In the genomic region with DNA sequence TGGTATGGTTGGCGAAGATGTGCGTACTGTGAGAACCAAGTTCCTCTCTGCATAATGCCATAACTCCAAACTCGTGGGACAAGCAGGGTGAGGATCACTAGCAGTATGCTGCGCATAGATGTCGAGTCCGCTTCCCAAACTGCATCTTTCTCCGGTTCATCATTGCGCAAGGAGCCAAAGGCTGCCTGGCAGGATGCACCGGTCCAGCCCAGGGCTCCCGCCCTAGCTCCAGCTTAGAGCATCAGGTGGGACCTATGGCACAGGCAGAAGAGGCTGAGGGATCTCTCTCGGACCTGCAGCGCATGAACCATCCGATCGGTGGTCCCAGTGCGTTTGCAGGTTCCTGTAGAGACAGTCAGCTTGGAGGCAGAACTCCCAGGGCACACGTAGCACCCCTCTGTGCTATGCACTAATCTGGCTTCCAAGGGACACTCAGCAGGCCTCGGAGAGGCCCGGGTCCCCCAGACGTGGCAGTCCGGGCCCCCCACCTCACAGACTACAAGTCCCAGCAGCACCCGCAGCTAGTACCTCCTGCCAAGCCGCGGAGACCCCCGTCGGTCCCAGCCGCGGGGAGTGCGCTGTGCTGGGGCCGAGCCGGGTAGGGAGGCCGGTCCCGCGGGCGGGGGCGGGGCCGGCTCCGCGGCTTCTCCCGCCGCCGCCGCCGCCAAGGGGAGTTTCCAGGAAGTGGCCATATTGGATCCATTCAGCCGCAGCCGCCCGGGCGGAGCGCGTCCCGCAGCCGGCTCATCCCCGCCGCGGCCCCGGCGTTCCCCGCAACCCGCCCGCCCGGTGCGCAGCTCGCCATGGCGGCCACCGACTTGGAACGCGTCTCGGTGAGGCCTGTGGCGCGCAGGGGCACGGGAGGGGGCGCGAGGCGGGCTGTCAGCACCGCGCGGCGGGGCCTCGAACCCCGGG, we compare ENCODE assay signal across 8 mouse cellular contexts. TPM values are rescaled to one million over a fixed set of nuclear protein-coding genes. Genes with fewer than 3 reads are reported as not detected.
A peak's percentile ranks its signal among the peaks of the same experiment; 100 is the strongest.
DNase-seq lines count a peak whose midpoint lies in the region; ATAC-seq and TF ChIP-seq lines count a peak whose summit lies in the region.

TSS of gene Sept8 (plus strand) at position 51 of the 915 bp plus-strand sequence.

- TF ChIP-seq RAD21 in MEL (IDR thresholded peaks at IDR 0.05; ENCODE audit: low read depth, low read length) = no peak

- peak in 1 of 2 experiments; percentile 38; a peak in 1 of 4 replicates for TF ChIP-seq EP300 in MEL (IDR thresholded peaks at IDR 0.05; ENCODE audit: low read depth in 1 of 2, low read length in 2 of 2)
- no peak for TF ChIP-seq EP300 in heart, postnatal 0 days (IDR thresholded peaks at IDR 0.05; ENCODE audit: low read depth)

- H3K4me1 ChIP-seq in MEL (ENCODE audit: control insufficient read depth in 1 of 2, insufficient read depth in 2 of 2, low read length in 2 of 2) = peaks cover 27 to 45% of the 10 kb centered on the region in 2 experiments
- H3K4me1 ChIP-seq in forebrain, embryonic 13.5 days = peaks cover 43% of the 10 kb centered on the region
- H3K4me1 ChIP-seq in heart, postnatal 0 days (ENCODE audit: control insufficient read depth, insufficient read depth) = peaks cover 35% of the 10 kb centered on the region
- H3K4me1 ChIP-seq in lung, adult 2 months (ENCODE audit: control insufficient read depth, insufficient read depth, low read length) = peaks cover 10% of the 10 kb centered on the region

- no peaks in the 10 kb centered on the region for H3K27me3 ChIP-seq in MEL (ENCODE audit: control insufficient read depth in 1 of 2, insufficient read depth in 2 of 2, low read length in 2 of 2)
- no peaks in the 10 kb centered on the region; the same call in 1 of the 2 replicates for H3K27me3 ChIP-seq in forebrain, embryonic 13.5 days
- no peaks in the 10 kb centered on the region for H3K27me3 ChIP-seq in heart, postnatal 0 days (ENCODE audit: control insufficient read depth, insufficient read depth, low read length)

- H3K36me3 ChIP-seq in MEL (ENCODE audit: control insufficient read depth in 1 of 2, insufficient read depth in 2 of 2, low read length in 2 of 2) = peaks cover 6 to 47% of the 10 kb centered on the region in 2 experiments
- H3K36me3 ChIP-seq in forebrain, embryonic 13.5 days (ENCODE audit: poor library complexity, severe bottlenecking) = no peaks in the 10 kb centered on the region
- no peaks in the 10 kb centered on the region for H3K36me3 ChIP-seq in heart, postnatal 0 days (replicated peaks; ENCODE audit: control insufficient read depth, insufficient read depth, low read length)

- peak; percentile 10 to 64; a peak in 2 of 4 replicates for TF ChIP-seq POLR2A in MEL (IDR thresholded peaks at IDR 0.05; ENCODE audit: control insufficient read depth in 1 of 2, insufficient read depth in 1 of 2, low read depth in 1 of 2, low read length in 2 of 2, poor library complexity in 1 of 2)
- 0 out of 2 replicates have a peak, but pooled peaks have one; percentile 25 for TF ChIP-seq POLR2A in lung, adult 2 months (IDR thresholded peaks at IDR 0.05; ENCODE audit: borderline replicate concordance, extremely low read depth, low read depth, low read length)

- peak within 1 kb of the TSS; percentile 80 for H3K4me2 ChIP-seq in forebrain, embryonic 13.5 days
- H3K4me2 ChIP-seq in heart, postnatal 0 days (ENCODE audit: low read depth, low read length) = peak within 1 kb of the TSS; percentile 80

- peak within 1 kb of the TSS; percentile 70 to 75 for H3K4me3 ChIP-seq in MEL (ENCODE audit: control insufficient read depth in 1 of 2, insufficient read depth in 1 of 2, low read depth in 2 of 2, low read length in 2 of 2)
- H3K4me3 ChIP-seq in forebrain, embryonic 13.5 days = peak within 1 kb of the TSS; percentile 59
- peak within 1 kb of the TSS; percentile 82 for H3K4me3 ChIP-seq in heart, postnatal 0 days (ENCODE audit: low read depth, low read length)
- peak within 1 kb of the TSS; percentile 89 for H3K4me3 ChIP-seq in lung, adult 2 months (replicated peaks; ENCODE audit: extremely low read depth, low read depth, low read length)

- 7% methylated on average over 52 of the region's 79 CpGs for WGBS in forebrain, embryonic 13.5 days
- 6% methylated on average over 71 of the region's 79 CpGs for WGBS in heart, postnatal 0 days
- WGBS in large intestine, adult 2 months = 7% methylated on average over 72 of the region's 79 CpGs
- 7% methylated on average over 79 of the region's 79 CpGs for WGBS in lung, adult 2 months

- peaks cover 50% of the 10 kb centered on the region for H3K79me2 ChIP-seq in MEL (ENCODE audit: control insufficient read depth, insufficient read depth, low read length, poor library complexity)

- DNase-seq in MEL (ENCODE audit: low read depth, low spot score) = peak; percentile 81
- DNase-seq in c-Kit-positive CD71-positive TER-119-positive erythroid progenitor cells, embryonic 14.5 days (ENCODE audit: low spot score) = peak; percentile 59
- peak; percentile 58 for DNase-seq in heart, postnatal 0 days (ENCODE audit: low spot score)
- peak; percentile 16 for DNase-seq in large intestine, adult 2 months (ENCODE audit: low read depth, low spot score)
- DNase-seq in lung, adult 2 months = peak; percentile 67
- peak; percentile 15 to 33 for DNase-seq in thymus, postnatal 10 days (ENCODE audit: low spot score in 2 of 2)

- H3K9me3 ChIP-seq in MEL (replicated peaks; ENCODE audit: insufficient read depth, low read length) = no peaks in the 10 kb centered on the region
- no peaks in the 10 kb centered on the region for H3K9me3 ChIP-seq in forebrain, embryonic 13.5 days (replicated peaks)
- H3K9me3 ChIP-seq in heart, postnatal 0 days (replicated peaks; ENCODE audit: control insufficient read depth, low read length) = no peaks in the 10 kb centered on the region

- ATAC-seq in forebrain, embryonic 13.5 days = peak; percentile 91
- ATAC-seq in heart, postnatal 0 days (ENCODE audit: insufficient read depth, low read depth) = peak; percentile 61
- 0 out of 2 replicates have a peak, but pooled peaks have one; percentile 7 for ATAC-seq in neutrophil, adult 5-6 weeks (ENCODE audit: extremely low read depth, insufficient number of reproducible peaks, low FRiP score, poor library complexity, severe bottlenecking)

- H3K27ac ChIP-seq in MEL (ENCODE audit: control insufficient read depth, low read depth, low read length) = peak within 1 kb of the TSS; percentile 98
- peak within 1 kb of the TSS; percentile 11; the same call in 1 of the 2 replicates for H3K27ac ChIP-seq in forebrain, embryonic 13.5 days
- peak within 1 kb of the TSS; percentile 86 for H3K27ac ChIP-seq in heart, postnatal 0 days (ENCODE audit: low read depth)

- peak within 1 kb of the TSS; percentile 95 for H3K9ac ChIP-seq in MEL (ENCODE audit: control insufficient read depth, low read depth, low read length, poor library complexity, severe bottlenecking)
- H3K9ac ChIP-seq in forebrain, embryonic 13.5 days = peak within 1 kb of the TSS; percentile 76
- peak within 1 kb of the TSS; percentile 80 for H3K9ac ChIP-seq in heart, postnatal 0 days (replicated peaks; ENCODE audit: low read depth, low read length)

- no peak for TF ChIP-seq CTCF in MEL (IDR thresholded peaks at IDR 0.05 in 2 of 3, conservative IDR thresholded peaks at IDR 0.05 in 1 of 3; ENCODE audit: control insufficient read depth in 1 of 3, insufficient read depth in 1 of 3, low read depth in 2 of 3, low read length in 3 of 3, poor library complexity in 1 of 3, severe bottlenecking in 1 of 3)
- no peak for TF ChIP-seq CTCF in heart, postnatal 0 days (IDR thresholded peaks at IDR 0.05; ENCODE audit: low read depth)
- TF ChIP-seq CTCF in lung, adult 2 months (IDR thresholded peaks at IDR 0.05; ENCODE audit: insufficient read depth, low read length) = no peak

TF ChIP-seq in MEL, 35 proteins besides CTCF, POLR2A, EP300 and RAD21 (continues in another document):
- TF ChIP-seq BHLHE40 (IDR thresholded peaks at IDR 0.05; ENCODE audit: borderline replicate concordance, low read depth, low read length) = no peak
- TF ChIP-seq CHD2 (IDR thresholded peaks at IDR 0.05; ENCODE audit: low read length) = no peak
- peak; percentile 79 for TF ChIP-seq ELF1 (IDR thresholded peaks at IDR 0.05; ENCODE audit: low read depth, low read length)
- TF ChIP-seq TCF12 (IDR thresholded peaks at IDR 0.05; ENCODE audit: low read depth, low read length) = peak; percentile 18
- TF ChIP-seq GATA1 (IDR thresholded peaks at IDR 0.05; ENCODE audit: low read depth, low read length) = no peak
- peak; percentile 79 for TF ChIP-seq ZMIZ1 (IDR thresholded peaks at IDR 0.05; ENCODE audit: low read depth, low read length)
- peak; percentile 69; the same call in 1 of the 2 replicates for TF ChIP-seq NELFE (IDR thresholded peaks at IDR 0.05; ENCODE audit: low read depth, low read length)
- TF ChIP-seq CHD1 (IDR thresholded peaks at IDR 0.05; ENCODE audit: low read depth, low read length) = peak; percentile 91
- TF ChIP-seq TBP (IDR thresholded peaks at IDR 0.05; ENCODE audit: low read depth, low read length) = no peak
- TF ChIP-seq ZC3H11A (IDR thresholded peaks at IDR 0.05; ENCODE audit: low read depth, low read length) = no peak
- no peak for TF ChIP-seq MEF2A (IDR thresholded peaks at IDR 0.05; ENCODE audit: extremely low read depth, insufficient replicate concordance, low read depth, low read length, poor library complexity, severe bottlenecking)
- TF ChIP-seq ZNF384 (IDR thresholded peaks at IDR 0.05; ENCODE audit: low read depth, low read length) = no peak; the same call in 1 of the 2 replicates
- TF ChIP-seq E2F4 (IDR thresholded peaks at IDR 0.05; ENCODE audit: borderline replicate concordance, low read depth, low read length) = peak; percentile 65; the same call in 1 of the 2 replicates
- no peak for TF ChIP-seq USF2 (IDR thresholded peaks at IDR 0.05; ENCODE audit: borderline replicate concordance in 1 of 2, insufficient read depth in 1 of 2, low read depth in 1 of 2, low read length in 2 of 2)
- TF ChIP-seq JUND (IDR thresholded peaks at IDR 0.05; ENCODE audit: low read depth, low read length) = no peak
- peak; percentile 82; the same call in 1 of the 2 replicates for TF ChIP-seq UBTF (IDR thresholded peaks at IDR 0.05; ENCODE audit: borderline replicate concordance, insufficient read depth, low read depth, low read length)
- TF ChIP-seq USF1 (IDR thresholded peaks at IDR 0.05; ENCODE audit: low read depth, low read length) = 0 out of 2 replicates have a peak, but pooled peaks have one; percentile 11

RNA-seq across cellular contexts. Expression of gene Sept8, which starts in this region (rescaled TPM):
- total RNA-seq in MEL (2012; rRNA removed) = 199 and 278 TPM in 2 replicates
- 100 to 1,000 TPM; 196 to 294 TPM for polyA plus RNA-seq in MEL (2012; ENCODE audit: insufficient read depth in 1 of 2, insufficient read length in 2 of 2, low read depth in 1 of 2, low replicate concordance in 2 of 2, missing spikeins in 1 of 2)
- 17.1 and 17.9 TPM in 2 replicates for polyA plus RNA-seq in forebrain, embryonic 13.5 days (2015; fragmentation: Nextera tagmentation; extraction: Ambion mirVana)
- total RNA-seq in heart, postnatal 0 days (2014; rRNA removed; ENCODE audit: low replicate concordance) = 47.1 and 55.8 TPM in 2 replicates
- 10.3 and 11.5 TPM in 2 replicates for polyA plus RNA-seq in heart, postnatal 0 days (2015; fragmentation: Nextera tagmentation; extraction: Ambion mirVana)
- 15.1 and 16.0 TPM in 2 replicates for polyA plus RNA-seq in large intestine, adult 2 months (2012; rRNA removed)
- polyA plus RNA-seq in lung, adult 2 months (2012; rRNA removed) = 40.8 and 49.5 TPM in 2 replicates
- total RNA-seq in neutrophil, adult 5-6 weeks (2017) = 0.47 and 0.86 TPM in 2 replicates

Comparison
In these comparisons a context has a peak if more than half of its experiments do, and no peak if none do; other contexts are left out.
1. Peak in every context shown above with its lines: DNase-seq, ATAC-seq, H3K4me3 ChIP-seq and H3K27ac ChIP-seq.
2. RNA of gene Sept8 (total RNA-seq): 199 to 278 TPM in MEL and 47.1 to 55.8 TPM in heart, postnatal 0 days; 0.47 to 0.86 TPM in neutrophil, adult 5-6 weeks; every median in the first group is over 10 times any median in the second.
3. Peak in ATAC-seq in neutrophil, adult 5-6 weeks; RNA of the gene not detected or under 1 TPM.
4. DNase-seq: peak in every context shown above with its lines; median percentile 81 in MEL; 67 in lung, adult 2 months; 59 in c-Kit-positive CD71-positive TER-119-positive erythroid progenitor cells, embryonic 14.5 days; 58 in heart, postnatal 0 days; 24 in thymus, postnatal 10 days; 16 in large intestine, adult 2 months.
5. H3K27ac ChIP-seq: peak in every context shown above with its lines; median percentile 98 in MEL; 86 in heart, postnatal 0 days; 11 in forebrain, embryonic 13.5 days.
6. ATAC-seq: peak in every context shown above with its lines; median percentile 91 in forebrain, embryonic 13.5 days; 61 in heart, postnatal 0 days; 7 in neutrophil, adult 5-6 weeks.